Mouse (Mus musculus): ENCODE measurements around the gene Marc1.

DNA sequence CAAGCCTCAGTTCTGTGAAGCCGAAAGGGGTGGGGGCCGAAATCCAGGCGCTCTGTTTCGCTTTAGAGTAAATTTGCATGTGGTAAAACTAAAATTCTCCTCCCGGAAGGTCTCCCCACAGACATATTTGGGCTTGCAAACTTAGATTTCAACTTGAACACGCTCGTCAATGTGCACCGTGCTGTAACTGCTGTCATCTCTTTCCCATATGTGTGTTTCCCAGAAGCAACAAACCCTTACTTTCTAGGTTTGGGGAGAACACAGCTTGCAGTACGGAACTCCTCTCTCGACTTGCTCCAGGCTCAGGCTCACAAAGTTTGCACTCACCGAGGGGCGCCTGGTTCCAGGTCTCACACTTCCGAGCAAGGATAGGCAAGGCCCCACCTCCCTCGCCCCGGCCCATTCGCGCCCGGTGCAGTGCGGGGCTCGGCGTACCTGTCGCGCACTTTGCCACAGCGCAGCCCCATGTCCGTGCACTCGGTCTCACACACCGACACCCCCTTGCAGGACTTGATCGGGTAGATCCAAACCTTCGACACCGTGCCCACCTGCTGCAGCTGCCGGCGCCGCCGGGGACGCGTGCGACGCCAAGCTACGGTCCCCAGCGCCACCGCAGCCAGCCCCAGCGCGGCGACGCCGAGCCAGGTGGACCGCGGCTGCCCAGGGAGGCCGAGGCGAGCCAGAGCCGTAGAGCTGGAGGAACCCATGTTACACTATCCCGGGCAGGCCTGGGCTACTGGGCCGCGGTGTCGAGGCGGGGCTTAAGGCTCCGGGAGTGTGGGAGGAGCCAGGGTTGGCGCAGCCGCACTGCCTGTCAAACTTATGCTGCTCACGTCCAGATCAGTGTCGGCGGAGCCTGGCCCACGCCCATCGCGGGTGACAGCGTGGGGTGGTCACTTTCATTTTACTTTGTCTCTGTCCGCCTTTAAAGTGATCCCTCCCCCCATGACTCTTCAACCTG is 34.3 kb upstream of the Marc1 start:
- TF ChIP-seq CTCF (IDR thresholded peaks at IDR 0.05; ENCODE audit: control insufficient read depth, insufficient read depth, insufficient replicate concordance, low read depth, low read length) (no peak), POLR2A (IDR thresholded peaks at IDR 0.05; ENCODE audit: control insufficient read depth, low read depth, low read length) (peak; percentile 88)

All from testis, adult 2 months (tissue).